Mouse (Mus musculus): Measurements from ENCODE around the gene Comtd1.

The Comtd1 gene

GRCm38 (mm10) chr14:21802543-21803206 is 46.1 kb downstream of the Comtd1 start:
- DNase-seq: no peak

- no peak for DNase-seq
Measured at GRCm38 (mm10) chr14:21801624-21802023, 47.2 kb downstream of the Comtd1 start.

- DNase-seq: no peak
Measured at GRCm38 (mm10) chr14:21800641-21801040, 48.1 kb downstream of the Comtd1 start.

Measured in cerebellum, adult 8-10 months (tissue).